Comparison of ENCODE assay signal across 8 mouse cellular contexts in genomic region chr1:181210601-181211402, GRCm38 (mm10). TPM values are rescaled to one million over a fixed set of nuclear protein-coding genes. Genes with fewer than 3 reads are reported as not detected.
A peak's percentile ranks its signal among the peaks of the same experiment; 100 is the strongest.
DNase-seq lines count a peak whose midpoint lies in the region; ATAC-seq and TF ChIP-seq lines count a peak whose summit lies in the region.

No protein-coding gene starts in this region.

- H3K4me3 ChIP-seq in bone marrow macrophage, adult 2 months (ENCODE audit: insufficient read depth, low read length): peak overlapping the region; percentile 97
- peak overlapping the region; percentile 82 for H3K4me3 ChIP-seq in heart, postnatal 0 days (ENCODE audit: low read depth, low read length)

- H3K27ac ChIP-seq in bone marrow macrophage, adult 2 months (ENCODE audit: insufficient read depth, low read depth, low read length): peak overlapping the region; percentile 98
- peak overlapping the region; percentile 99 for H3K27ac ChIP-seq in heart, postnatal 0 days (ENCODE audit: low read depth)

- H3K4me1 ChIP-seq in bone marrow macrophage, adult 2 months (ENCODE audit: control insufficient read depth, insufficient read depth, low read length): peaks cover 28% of the 10 kb centered on the region
- H3K4me1 ChIP-seq in heart, postnatal 0 days (ENCODE audit: control insufficient read depth, insufficient read depth): peaks cover 9% of the 10 kb centered on the region

- no peak for TF ChIP-seq CTCF in bone marrow macrophage, adult 2 months (IDR thresholded peaks at IDR 0.05; ENCODE audit: low read depth, low read length)
- TF ChIP-seq CTCF in heart, postnatal 0 days (IDR thresholded peaks at IDR 0.05; ENCODE audit: low read depth): no peak

- no peak for TF ChIP-seq POLR2A in bone marrow macrophage, adult 2 months (IDR thresholded peaks at IDR 0.05; ENCODE audit: borderline replicate concordance, low read depth, low read length)

- peak overlapping the region; percentile 93 for H3K9ac ChIP-seq in heart, postnatal 0 days (replicated peaks; ENCODE audit: low read depth, low read length)

- peaks cover 13% of the 10 kb centered on the region for H3K36me3 ChIP-seq in heart, postnatal 0 days (replicated peaks; ENCODE audit: control insufficient read depth, insufficient read depth, low read length)

- peak overlapping the region; percentile 91 for H3K4me2 ChIP-seq in heart, postnatal 0 days (ENCODE audit: low read depth, low read length)

- DNase-seq in MN1 (ENCODE audit: low spot score): peak; percentile 63
- peak; percentile 43 for DNase-seq in heart, postnatal 0 days (ENCODE audit: low spot score)
- peak; percentile 41 to 66 for DNase-seq in kidney, postnatal 36 days
- peak; percentile 39 for DNase-seq in lung, postnatal 25 days (ENCODE audit: low spot score)
- peak; percentile 53 for DNase-seq in ovary, postnatal 36 days (ENCODE audit: low spot score)

- no peaks in the 10 kb centered on the region for H3K9me3 ChIP-seq in heart, postnatal 0 days (replicated peaks; ENCODE audit: control insufficient read depth, low read length)

- ATAC-seq in erythroblast, adult 5-6 weeks (replicated peaks; ENCODE audit: low FRiP score, poor library complexity, severe bottlenecking): peak; percentile 73
- peak; percentile 24 for ATAC-seq in heart, postnatal 0 days (ENCODE audit: insufficient read depth, low read depth)
- ATAC-seq in inflammation-experienced regulatory T-cells, adult 6 months: no peak

- no peaks in the 10 kb centered on the region for H3K27me3 ChIP-seq in heart, postnatal 0 days (ENCODE audit: control insufficient read depth, insufficient read depth, low read length)

- no peak for TF ChIP-seq EP300 in heart, postnatal 0 days (IDR thresholded peaks at IDR 0.05; ENCODE audit: low read depth)

- under 1% methylated on average over 47 of the region's 56 CpGs for WGBS in heart, postnatal 0 days

RNA-seq across cellular contexts. Expression of gene Wdr26, which starts 1.0 kb away (rescaled TPM):
- 226 and 227 TPM in 2 replicates for polyA plus RNA-seq in bone marrow macrophage, adult 2 months (2012; ENCODE audit: insufficient read depth, insufficient read length, missing spikeins)
- 871 and 922 TPM in 2 replicates for total RNA-seq in erythroblast, adult 5-6 weeks (2015; ENCODE audit: low replicate concordance)
- total RNA-seq in erythroblast, adult 5-6 weeks (2017; ENCODE audit: low replicate concordance): 1,326 and 1,581 TPM in 2 replicates
- total RNA-seq in heart, postnatal 0 days (2014; rRNA removed; ENCODE audit: low replicate concordance): 37.4 and 46.2 TPM in 2 replicates
- 34.8 and 38.6 TPM in 2 replicates for polyA plus RNA-seq in heart, postnatal 0 days (2015; fragmentation: Nextera tagmentation; extraction: Ambion mirVana)
- 10 to 100 TPM; 40.5 to 46.9 (median 43.1) TPM for polyA plus RNA-seq in inflammation-experienced regulatory T-cells, adult 6 months (2017; shearing (Covaris generic))
